Mouse (Mus musculus) B cell, adult 62 days (primary cell): ENCODE results near the gene Olfr1040. TPM values are rescaled to one million over a fixed set of nuclear protein-coding genes. Genes with fewer than 3 reads are reported as not detected.

ENCODE experiments used
- total RNA-seq: library from RNA; stranded (reverse); gene quantifications from 4 replicates; pipeline ENCODE4 v1.2.4, GENCODE M21; 2023

The Olfr1040 gene
- not detected in 4 replicates for total RNA-seq

GRCm38 (mm10) chr2:86146632-86147031 is at the start of gene Olfr1040:
TSS of gene Olfr1040 (minus strand) at chr2:86146732.

GRCm38 (mm10) chr2:86185583-86185982 is 39.1 kb upstream of the Olfr1040 start, which contains the start of gene Olfr52:
TSS of gene Olfr52 (minus strand) at chr2:86185683.

GRCm38 (mm10) chr2:86177720-86178119 is 31.2 kb upstream of the Olfr1040 start, which contains the start of gene Olfr1044:
TSS of gene Olfr1044 (minus strand) at chr2:86177820.

GRCm38 (mm10) chr2:86167422-86167821 is 20.9 kb upstream of the Olfr1040 start, which contains the start of gene Olfr1043:
TSS of gene Olfr1043 (minus strand) at chr2:86167522.

GRCm38 (mm10) chr2:86161738-86162137 is 15.2 kb upstream of the Olfr1040 start, which contains the start of gene Olfr1042:
TSS of gene Olfr1042 (minus strand) at chr2:86161838.

GRCm38 (mm10) chr2:86135828-86136227 is 10.7 kb downstream of the Olfr1040 start, which contains the start of gene Olfr1039:
TSS of gene Olfr1039 (minus strand) at chr2:86135928.

Other genes starting within 250 kb of the Olfr1040 start
- gene Olfr1024, start 241.7 kb downstream of the Olfr1040 start, total RNA-seq, result not detected in 4 replicates
- not detected in 4 replicates for gene Olfr1025-ps1, start 231.5 kb downstream of the Olfr1040 start, total RNA-seq
- gene Olfr1026, start 225.2 kb downstream of the Olfr1040 start, total RNA-seq, result not detected in 4 replicates
- 0.15 TPM in 1 of 4 replicates, not detected in the others for gene Olfr1028, start 196.3 kb downstream of the Olfr1040 start, total RNA-seq
- not detected in 4 replicates for gene Olfr1029, start 172.8 kb downstream of the Olfr1040 start, total RNA-seq
- gene Olfr1030, start 167.5 kb downstream of the Olfr1040 start, total RNA-seq, result not detected in 4 replicates
- gene Olfr1031, start 156.4 kb downstream of the Olfr1040 start, total RNA-seq, result not detected in 4 replicates
- not detected in 4 replicates for gene Olfr1032, start 141.2 kb downstream of the Olfr1040 start, total RNA-seq
- not detected in 4 replicates for gene Olfr1033, start 126.1 kb downstream of the Olfr1040 start, total RNA-seq
- not detected in 4 replicates for gene Olfr1034, start 100.9 kb downstream of the Olfr1040 start, total RNA-seq
- gene Olfr1036, start 72.7 kb downstream of the Olfr1040 start, total RNA-seq, result not detected in 4 replicates
- gene Olfr1037, start 59.3 kb downstream of the Olfr1040 start, total RNA-seq, result not detected in 4 replicates
- gene Olfr1039, start 10.8 kb downstream of the Olfr1040 start, total RNA-seq, result not detected in 4 replicates
- not detected in 4 replicates for gene Olfr1042, start 15.1 kb upstream of the Olfr1040 start, total RNA-seq
- not detected in 4 replicates for gene Olfr1043, start 20.8 kb upstream of the Olfr1040 start, total RNA-seq
- gene Olfr1044, start 31.1 kb upstream of the Olfr1040 start, total RNA-seq, result not detected in 4 replicates
- not detected in 4 replicates for gene Olfr52, start 39.0 kb upstream of the Olfr1040 start, total RNA-seq
- gene Olfr1045, start 56.3 kb upstream of the Olfr1040 start, total RNA-seq, result not detected in 4 replicates
- not detected in 4 replicates for gene Olfr1046, start 72.6 kb upstream of the Olfr1040 start, total RNA-seq
- gene Olfr1047, start 84.7 kb upstream of the Olfr1040 start, total RNA-seq, result not detected in 4 replicates
- gene Olfr1048, start 93.6 kb upstream of the Olfr1040 start, total RNA-seq, result not detected in 4 replicates
- not detected in 4 replicates for gene Olfr1049, start 111.6 kb upstream of the Olfr1040 start, total RNA-seq
- gene Olfr1051, start 132.4 kb upstream of the Olfr1040 start, total RNA-seq, result not detected in 4 replicates
- not detected in 4 replicates for gene Olfr1052, start 145.7 kb upstream of the Olfr1040 start, total RNA-seq
- not detected in 4 replicates for gene Olfr1053, start 168.6 kb upstream of the Olfr1040 start, total RNA-seq
- gene Olfr1054, start 188.7 kb upstream of the Olfr1040 start, total RNA-seq, result not detected in 4 replicates
- not detected in 4 replicates for gene Olfr1055, start 203.6 kb upstream of the Olfr1040 start, total RNA-seq
- not detected in 4 replicates for gene Olfr1056, start 215.7 kb upstream of the Olfr1040 start, total RNA-seq
- gene Olfr1057, start 231.7 kb upstream of the Olfr1040 start, total RNA-seq, result not detected in 4 replicates
- gene Olfr1058, start 241.8 kb upstream of the Olfr1040 start, total RNA-seq, result not detected in 4 replicates